Mouse (Mus musculus): ENCODE measurements around the gene Gm8267. TPM values are rescaled to one million over a fixed set of nuclear protein-coding genes. Genes with fewer than 3 reads are reported as not detected.
"Not testable (repeated sequence)": the region's sequence is repeated elsewhere in the genome, so short reads cannot be mapped to it uniquely, and the experiment has no call there.

Gm8267 gene
- polyA plus RNA-seq (2015; fragmentation: Nextera tagmentation; extraction: Ambion mirVana): not detected in 2 replicates

DNA sequence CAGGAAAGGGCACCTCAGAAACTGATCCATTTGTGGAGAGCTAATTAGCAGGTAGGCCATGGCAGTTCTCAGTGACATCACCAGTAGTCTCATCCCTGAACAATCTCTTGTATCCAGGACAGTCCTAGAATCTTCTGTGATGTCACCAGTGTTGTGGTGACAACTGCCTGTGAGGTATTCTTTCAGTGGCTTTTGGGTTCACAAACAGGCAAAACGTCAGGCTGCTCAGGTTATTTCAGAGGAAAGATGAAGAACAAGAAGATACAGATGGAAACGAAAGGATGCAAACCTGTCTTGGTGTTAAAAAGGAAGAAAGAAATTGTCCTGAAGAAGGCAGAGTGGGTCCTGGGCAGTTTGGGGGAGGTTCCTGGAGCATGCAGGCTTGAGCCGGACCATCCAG lies at the start of gene Gm8267:
TSS of gene Gm8267 (minus strand) at position 101 of the 400 bp plus-strand sequence.
- no peak for ATAC-seq (replicated peaks; ENCODE audit: extremely low read depth, insufficient read depth, low FRiP score)
- H3K36me3 ChIP-seq (ENCODE audit: control insufficient read depth, insufficient read depth): no peaks in the 10 kb centered on the region
- 73% methylated on average over 3 of the region's 3 CpGs for WGBS

DNA sequence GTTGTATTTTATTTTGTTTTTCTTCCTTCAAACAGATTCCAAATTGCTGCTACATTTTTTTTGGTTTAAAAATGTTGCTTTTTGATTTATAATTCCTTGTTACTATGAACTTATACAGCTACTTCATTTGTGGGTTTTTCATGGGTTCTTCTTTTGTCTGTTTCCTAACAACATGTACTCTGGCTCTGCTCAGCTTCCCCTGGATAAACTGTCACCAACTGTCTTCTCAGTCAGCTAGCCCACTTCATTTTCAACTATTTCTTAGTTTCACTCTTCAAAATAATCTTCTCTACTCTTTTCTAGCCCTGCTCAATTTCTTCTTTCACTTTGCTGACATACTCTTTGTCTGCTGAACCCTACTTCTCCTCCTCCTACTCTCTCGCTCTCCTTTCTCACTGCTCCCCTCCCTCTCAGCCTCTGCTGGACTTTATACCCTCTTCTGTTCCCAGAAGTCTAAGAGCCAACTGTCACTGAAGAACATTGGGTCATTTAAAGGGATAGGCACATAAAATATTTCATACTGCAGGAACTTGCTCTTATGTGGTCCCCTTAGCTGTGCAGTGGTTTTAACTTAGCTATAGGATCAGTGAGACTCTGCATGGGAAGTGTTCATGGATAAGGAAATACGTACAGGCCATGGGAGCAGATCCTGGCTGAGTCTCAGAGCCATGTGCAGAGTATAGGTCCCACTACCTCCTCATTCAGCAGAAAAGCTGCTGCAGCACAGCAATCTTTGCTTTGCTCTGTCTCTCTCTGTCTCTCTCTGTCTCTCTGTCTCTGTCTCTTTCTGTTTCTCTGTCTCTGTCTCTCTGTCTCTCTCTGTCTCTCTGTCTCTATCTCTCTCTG lies 39.6 kb upstream of the Gm8267 start:
- not testable (repeated sequence) for ATAC-seq (replicated peaks; ENCODE audit: extremely low read depth, insufficient read depth, low FRiP score); H3K9me3 ChIP-seq (replicated peaks; ENCODE audit: control insufficient read depth, low read length); H3K9ac ChIP-seq (ENCODE audit: low read length); H3K4me1 ChIP-seq (ENCODE audit: control insufficient read depth, insufficient read depth, low read length); H3K27me3 ChIP-seq (ENCODE audit: control insufficient read depth, insufficient read depth, low read length); H3K36me3 ChIP-seq (ENCODE audit: control insufficient read depth, insufficient read depth); H3K27ac ChIP-seq (ENCODE audit: low read length); H3K4me2 ChIP-seq (ENCODE audit: low read depth, low read length); H3K4me3 ChIP-seq (ENCODE audit: low read length)
- 59% methylated on average over 2 of the region's 2 CpGs for WGBS

More for the DNA sequence above, at the start of gene Gm8267:
- no peak within 1 kb of the TSS for H3K27ac ChIP-seq (ENCODE audit: low read length)
- H3K4me1 ChIP-seq (ENCODE audit: control insufficient read depth, insufficient read depth, low read length): no peaks in the 10 kb centered on the region
- no peaks in the 10 kb centered on the region for H3K27me3 ChIP-seq (ENCODE audit: control insufficient read depth, insufficient read depth, low read length)
- H3K4me3 ChIP-seq (ENCODE audit: low read length): no peak within 1 kb of the TSS
- H3K4me2 ChIP-seq (ENCODE audit: low read depth, low read length): no peak within 1 kb of the TSS
- H3K9me3 ChIP-seq (replicated peaks; ENCODE audit: control insufficient read depth, low read length): no peaks in the 10 kb centered on the region
- H3K9ac ChIP-seq (ENCODE audit: low read length): no peak within 1 kb of the TSS

DNA sequence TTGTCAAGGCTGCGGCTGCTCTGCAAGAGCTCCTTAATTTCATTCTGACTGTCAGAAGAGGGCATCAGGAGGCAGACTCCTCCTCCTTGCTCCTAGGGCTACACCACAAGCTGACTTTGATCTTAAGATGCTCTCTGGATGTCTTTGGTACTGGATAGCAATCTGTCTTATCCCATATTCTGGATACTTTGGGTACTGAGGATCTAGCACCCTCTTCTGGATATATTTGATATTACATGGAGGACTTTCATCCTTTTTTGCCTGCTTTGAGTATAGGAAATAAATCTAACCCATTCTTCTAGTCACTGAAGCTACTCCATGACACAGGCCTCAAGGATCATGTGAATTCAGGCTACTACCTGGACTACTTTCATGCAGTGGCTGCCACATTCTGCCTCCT lies 7.4 kb downstream of the Gm8267 start:
- not testable (repeated sequence) for H3K27ac ChIP-seq (ENCODE audit: low read length); ATAC-seq (replicated peaks; ENCODE audit: extremely low read depth, insufficient read depth, low FRiP score); H3K9me3 ChIP-seq (replicated peaks; ENCODE audit: control insufficient read depth, low read length); H3K36me3 ChIP-seq (ENCODE audit: control insufficient read depth, insufficient read depth); H3K4me2 ChIP-seq (ENCODE audit: low read depth, low read length); H3K27me3 ChIP-seq (ENCODE audit: control insufficient read depth, insufficient read depth, low read length); H3K4me1 ChIP-seq (ENCODE audit: control insufficient read depth, insufficient read depth, low read length); H3K4me3 ChIP-seq (ENCODE audit: low read length); H3K9ac ChIP-seq (ENCODE audit: low read length)
- 78% methylated on average over 1 of the region's 1 CpGs for whole genome bisulfite sequencing

DNA sequence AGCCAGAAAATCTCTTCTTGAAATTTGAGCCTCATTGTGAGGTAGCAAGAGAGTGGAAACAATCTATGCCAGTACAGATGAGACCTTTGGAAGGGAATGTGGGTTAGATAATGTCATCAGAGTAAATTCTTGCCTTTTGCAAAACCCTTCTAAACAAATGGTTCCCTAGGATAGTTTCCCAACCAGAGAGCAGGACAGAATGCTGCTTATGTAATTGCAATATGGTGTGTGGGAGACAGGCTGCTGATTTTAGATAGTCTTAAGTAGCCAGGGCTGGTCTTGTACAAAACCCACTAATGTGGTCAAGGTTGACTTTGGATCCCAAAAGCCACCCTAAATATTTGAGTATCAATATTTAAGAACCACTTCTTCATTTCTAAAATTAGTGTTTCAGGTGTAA lies 19.4 kb downstream of the Gm8267 start:
- not testable (repeated sequence) for H3K9ac ChIP-seq (ENCODE audit: low read length); H3K4me1 ChIP-seq (ENCODE audit: control insufficient read depth, insufficient read depth, low read length); H3K36me3 ChIP-seq (ENCODE audit: control insufficient read depth, insufficient read depth); H3K4me2 ChIP-seq (ENCODE audit: low read depth, low read length); H3K4me3 ChIP-seq (ENCODE audit: low read length); H3K9me3 ChIP-seq (replicated peaks; ENCODE audit: control insufficient read depth, low read length); H3K27me3 ChIP-seq (ENCODE audit: control insufficient read depth, insufficient read depth, low read length); ATAC-seq (replicated peaks; ENCODE audit: extremely low read depth, insufficient read depth, low FRiP score); H3K27ac ChIP-seq (ENCODE audit: low read length)

DNA sequence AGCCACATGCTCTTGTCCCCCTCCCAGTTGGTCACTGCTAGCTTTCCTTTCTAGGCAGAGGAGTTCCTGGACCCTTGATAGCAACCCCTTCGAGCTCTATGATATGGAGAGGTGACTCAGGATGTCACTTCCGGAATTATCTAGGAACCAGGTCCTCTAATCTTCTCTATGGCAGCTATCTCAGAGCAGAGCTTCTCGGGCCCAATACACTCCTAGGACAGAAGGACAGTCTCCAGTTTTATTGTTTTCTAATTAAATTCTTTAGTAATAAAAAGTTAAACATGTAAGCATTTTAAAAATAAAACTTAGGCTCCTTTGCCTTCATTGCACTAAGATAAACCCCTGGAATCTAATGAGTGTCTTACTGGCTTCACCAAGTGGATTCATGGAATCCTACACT lies 43.8 kb downstream of the Gm8267 start, which contains the start of gene Gm8257:
TSS of gene Gm8257 (minus strand) at position 101 of the 400 bp plus-strand sequence.
- H3K27ac ChIP-seq (ENCODE audit: low read length); H3K9ac ChIP-seq (ENCODE audit: low read length); H3K4me2 ChIP-seq (ENCODE audit: low read depth, low read length); H3K4me1 ChIP-seq (ENCODE audit: control insufficient read depth, insufficient read depth, low read length); H3K36me3 ChIP-seq (ENCODE audit: control insufficient read depth, insufficient read depth); ATAC-seq (replicated peaks; ENCODE audit: extremely low read depth, insufficient read depth, low FRiP score); H3K4me3 ChIP-seq (ENCODE audit: low read length); H3K27me3 ChIP-seq (ENCODE audit: control insufficient read depth, insufficient read depth, low read length); H3K9me3 ChIP-seq (replicated peaks; ENCODE audit: control insufficient read depth, low read length): not testable (repeated sequence)
- WGBS: 53% methylated on average over 3 of the region's 3 CpGs

Other genes with a start within 250 kb of the Gm8267 start
- not detected in 2 replicates for gene Gm17093, start 232.1 kb downstream of the Gm8267 start, polyA plus RNA-seq (2015; fragmentation: Nextera tagmentation; extraction: Ambion mirVana)
- not detected in 2 replicates for gene Gm8247, start 167.2 kb downstream of the Gm8267 start, polyA plus RNA-seq (2015; fragmentation: Nextera tagmentation; extraction: Ambion mirVana)
- not detected in 2 replicates for gene Gm5624, start 122.4 kb downstream of the Gm8267 start, polyA plus RNA-seq (2015; fragmentation: Nextera tagmentation; extraction: Ambion mirVana)
- not detected in 2 replicates for gene Gm8257, start 43.9 kb downstream of the Gm8267 start, polyA plus RNA-seq (2015; fragmentation: Nextera tagmentation; extraction: Ambion mirVana)
- 0.06 TPM in 1 of 2 replicates, not detected in the other for gene Ptgdr, start 109.0 kb upstream of the Gm8267 start, polyA plus RNA-seq (2015; fragmentation: Nextera tagmentation; extraction: Ambion mirVana)
- 0.18 and 0.57 TPM in 2 replicates for gene Ptger2, start 237.9 kb upstream of the Gm8267 start, polyA plus RNA-seq (2015; fragmentation: Nextera tagmentation; extraction: Ambion mirVana)